Mouse (Mus musculus): ENCODE data around the gene Pagr1a. TPM values are rescaled to one million over a fixed set of nuclear protein-coding genes. Genes with fewer than 3 reads are reported as not detected.

Gene Pagr1a
- total RNA-seq, 2 experiments from 2014 or later = 39.8 to 55.4 TPM

DNA sequence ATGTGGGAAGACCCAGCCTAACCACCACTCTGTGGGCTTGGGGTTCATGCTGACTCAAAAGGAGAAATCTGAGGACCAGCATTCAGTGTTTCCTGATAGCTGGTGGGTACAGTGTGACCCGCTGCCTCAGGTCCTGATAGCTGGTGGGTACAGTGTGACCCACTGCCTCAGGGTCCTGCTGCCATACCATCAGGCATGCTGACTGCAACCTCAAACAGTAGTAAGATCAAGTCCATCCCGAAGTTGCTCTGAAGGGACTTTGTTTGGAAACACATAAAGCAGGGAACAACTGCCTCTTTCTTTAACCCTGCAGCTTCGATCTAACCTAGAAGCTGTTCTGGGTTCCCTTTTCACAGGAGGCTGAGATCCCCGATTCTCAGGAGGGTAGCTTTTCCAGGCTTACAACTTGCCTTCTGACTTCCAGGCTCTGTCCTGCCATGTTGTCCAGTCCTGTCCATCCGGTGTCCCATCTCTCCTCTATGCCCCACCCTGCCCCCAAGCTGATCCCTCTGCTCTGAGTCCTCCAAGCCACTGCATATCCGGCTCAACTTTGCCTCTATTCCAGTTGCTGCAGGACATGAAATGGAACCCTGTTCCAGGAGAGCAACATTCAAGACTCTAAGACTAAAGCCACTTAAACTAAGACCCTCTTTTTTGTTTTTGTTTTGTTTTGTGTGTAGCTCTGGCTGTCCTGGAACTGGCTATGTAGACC, 9.7 kb downstream of the Pagr1a start:
- ATAC-seq (replicated peaks; ENCODE audit: poor library complexity) = no peak

DNA sequence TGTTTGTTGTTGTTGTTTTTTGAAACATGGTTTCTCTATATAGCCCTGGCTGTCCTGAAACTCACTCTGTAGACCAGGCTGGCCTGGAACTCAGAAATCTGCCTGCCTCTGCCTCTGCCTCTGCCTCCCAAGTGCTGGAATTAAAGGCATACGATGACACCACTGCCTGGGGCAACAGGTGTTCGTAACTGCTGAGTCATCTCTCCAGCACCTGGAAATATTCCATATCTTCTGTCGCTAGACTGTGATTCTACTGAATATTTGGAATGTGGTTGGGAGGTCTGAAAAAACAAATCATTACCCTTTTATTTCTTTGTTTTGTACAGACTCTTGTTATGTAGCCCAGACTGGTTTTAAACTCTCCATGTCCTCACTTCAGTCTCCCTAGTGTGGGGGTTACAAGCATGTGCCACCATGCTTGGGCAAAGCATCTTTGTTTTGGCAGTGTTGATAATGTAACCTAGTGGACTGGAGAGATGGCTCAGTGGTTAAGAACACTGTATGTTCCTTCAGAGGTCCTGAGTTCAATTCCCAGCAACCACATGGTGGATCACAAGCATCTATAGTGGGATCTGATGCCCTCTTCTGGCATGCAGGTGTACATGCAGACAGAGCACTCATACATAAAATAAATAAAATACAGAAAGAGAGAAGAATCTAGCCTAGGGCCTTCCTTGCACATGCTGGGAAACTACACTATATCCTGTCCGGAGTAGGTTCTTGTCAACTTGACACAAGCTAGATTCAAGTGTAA, 12.9 kb downstream of the Pagr1a start:
- ATAC-seq (replicated peaks; ENCODE audit: poor library complexity) = no peak

DNA sequence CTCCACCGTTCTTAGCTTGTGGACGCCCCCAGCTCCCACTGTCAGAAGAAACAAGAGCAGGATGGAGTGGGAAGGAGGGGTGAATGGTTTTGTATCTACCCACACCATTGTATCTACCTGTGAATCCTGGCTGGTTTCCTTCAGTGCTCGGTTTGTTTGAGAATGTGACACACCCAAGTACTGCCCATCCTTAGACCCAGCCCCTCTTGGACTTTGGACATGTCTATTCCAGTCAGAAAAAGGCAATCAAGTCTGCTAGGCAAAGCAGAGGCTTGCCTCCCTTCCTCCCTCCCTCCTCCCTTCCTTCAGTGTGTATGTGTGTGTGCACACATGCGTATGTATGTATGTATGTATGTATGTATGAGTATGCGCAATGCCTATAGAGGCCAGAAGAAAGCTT, 13.5 kb downstream of the Pagr1a start:
- no peak for ATAC-seq (replicated peaks; ENCODE audit: poor library complexity)

DNA sequence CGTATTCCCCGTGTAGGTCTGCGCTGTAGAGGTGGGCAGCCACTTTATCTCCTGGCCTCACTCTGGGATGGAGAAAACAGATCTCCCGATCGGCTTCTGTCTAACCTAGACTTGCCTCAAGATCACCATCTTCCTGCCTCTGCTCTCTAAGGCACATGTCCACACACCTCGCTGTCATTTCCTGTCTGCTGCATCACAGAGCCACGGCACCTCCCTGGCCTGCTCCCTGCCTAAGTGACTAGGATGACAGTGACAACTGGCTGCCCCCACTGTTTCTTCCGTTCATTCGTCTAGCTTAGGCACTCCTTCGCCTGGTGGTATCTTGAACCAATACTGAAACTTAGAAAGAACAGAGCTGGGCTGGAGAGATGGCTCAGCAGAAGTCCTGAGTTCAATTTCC, 17.6 kb downstream of the Pagr1a start:
- ATAC-seq (replicated peaks; ENCODE audit: poor library complexity) = no peak

DNA sequence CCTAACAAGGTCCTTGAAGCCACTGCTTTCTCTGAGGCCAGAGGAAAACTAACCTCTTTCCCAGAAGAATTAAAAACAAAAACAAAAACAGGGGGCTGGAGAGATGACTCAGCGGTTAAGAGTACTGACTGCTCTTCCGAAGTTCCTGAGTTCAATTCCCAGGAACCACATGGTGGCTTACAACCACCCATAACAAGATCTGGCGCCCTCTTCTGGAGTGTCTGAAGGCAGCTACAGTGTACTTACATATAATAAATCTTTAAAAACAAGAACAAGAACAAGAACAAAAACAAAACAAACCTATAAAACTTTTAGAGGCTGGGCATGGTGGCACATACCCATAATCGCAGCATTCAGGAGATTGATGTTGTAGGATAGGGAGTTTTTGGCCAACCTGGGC, 20.7 kb downstream of the Pagr1a start:
- ATAC-seq (replicated peaks; ENCODE audit: poor library complexity) = no peak

DNA sequence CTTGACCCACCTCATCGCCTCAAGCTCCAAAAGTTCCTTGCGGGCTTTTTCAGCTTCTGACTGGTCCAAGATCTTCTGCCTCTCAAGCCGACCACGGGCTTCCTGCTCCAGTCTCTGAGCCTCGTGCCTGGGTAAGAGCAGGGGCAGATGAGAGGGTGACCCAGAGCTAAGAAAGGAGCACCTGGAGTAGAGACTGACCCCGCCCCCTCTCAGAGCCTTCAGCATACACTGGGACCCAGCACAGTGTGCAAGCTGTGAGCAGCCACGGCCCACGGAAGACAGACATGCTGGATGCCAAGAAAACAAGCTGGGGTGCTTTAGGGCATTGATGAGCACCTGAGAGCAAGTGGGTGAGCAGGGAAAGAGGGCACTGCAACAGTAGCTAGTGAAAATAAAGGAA, 28.3 kb downstream of the Pagr1a start:
- no peak for ATAC-seq (replicated peaks; ENCODE audit: poor library complexity)

DNA sequence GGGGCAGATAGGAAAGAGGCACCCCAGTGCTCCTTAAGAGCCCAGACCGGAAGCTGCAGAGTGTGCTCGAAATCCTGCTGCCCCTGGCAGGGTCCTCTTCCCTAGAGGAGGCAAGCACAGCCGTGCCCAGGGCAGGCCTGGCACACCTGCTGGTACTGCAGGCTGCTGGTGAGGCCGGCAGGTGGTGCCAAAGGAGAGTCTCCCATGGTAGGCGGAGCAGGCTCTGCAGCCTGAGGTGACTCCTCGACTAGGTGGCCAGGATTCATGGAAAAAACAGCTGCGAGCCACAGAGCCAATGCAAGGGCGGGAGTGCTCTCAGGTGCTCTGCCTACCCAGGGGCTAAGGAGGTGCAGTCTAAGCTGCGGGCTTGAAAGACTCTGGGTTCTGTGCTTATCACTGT, 30.8 kb downstream of the Pagr1a start:
- peak; percentile 74 for ATAC-seq (replicated peaks; ENCODE audit: poor library complexity)

DNA sequence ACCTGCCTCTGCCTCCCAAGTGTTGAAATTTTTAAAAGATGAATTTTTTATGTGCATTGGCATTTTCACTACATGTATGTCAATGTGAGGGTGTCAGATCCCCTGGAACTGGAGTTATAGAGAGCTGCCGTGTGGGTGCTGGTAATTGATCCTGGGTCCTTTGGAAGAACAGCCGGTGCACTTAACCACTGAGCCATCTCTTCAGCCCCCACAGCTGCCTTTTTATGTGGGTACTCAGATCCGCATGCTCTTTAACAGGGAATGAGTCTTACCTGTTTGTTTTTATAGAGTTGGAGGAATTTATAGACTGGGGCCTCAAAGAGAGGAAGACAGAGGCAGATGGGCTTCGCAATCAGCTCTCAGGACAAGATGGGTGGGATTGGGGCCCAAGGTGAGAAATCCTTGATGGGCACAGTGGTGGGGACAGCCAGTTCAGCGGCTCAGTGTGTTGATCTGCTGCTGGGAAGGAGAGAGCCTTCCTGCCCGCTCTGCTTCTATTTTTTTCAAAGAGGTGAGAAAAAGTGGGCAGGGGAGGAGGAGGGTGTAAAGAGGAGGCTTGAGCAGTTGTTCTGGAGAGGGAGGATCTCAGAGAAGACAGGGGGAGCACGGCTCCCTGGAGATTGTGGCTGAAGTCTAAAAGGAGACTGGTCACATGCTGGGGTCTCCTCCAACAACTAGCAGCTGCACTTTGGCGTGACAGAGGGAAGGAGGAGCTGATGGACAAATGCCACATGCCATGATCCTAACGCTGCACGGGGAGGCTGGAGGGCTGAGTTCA, 32.3 kb downstream of the Pagr1a start:
- ATAC-seq (replicated peaks; ENCODE audit: poor library complexity) = no peak

DNA sequence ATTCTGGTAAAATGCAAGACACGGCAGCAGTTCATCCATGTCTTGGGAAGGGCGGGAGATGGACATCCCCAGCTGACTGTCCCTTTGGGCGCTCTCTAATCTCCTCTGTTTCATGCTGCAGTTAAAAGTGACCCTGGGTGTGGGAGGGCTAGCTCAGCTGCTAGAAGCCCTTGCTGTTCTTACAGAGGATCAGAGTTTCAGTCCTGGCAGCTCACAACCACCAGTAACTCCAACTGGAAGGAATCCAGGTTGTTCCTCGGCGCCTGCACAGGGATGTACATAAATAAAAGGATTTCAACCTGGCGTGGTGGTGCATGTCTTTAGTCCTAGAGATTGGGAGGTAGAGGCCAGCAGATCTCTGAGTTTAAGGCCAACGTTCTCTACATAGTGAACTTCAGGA, 34.0 kb downstream of the Pagr1a start:
- ATAC-seq (replicated peaks; ENCODE audit: poor library complexity) = no peak

DNA sequence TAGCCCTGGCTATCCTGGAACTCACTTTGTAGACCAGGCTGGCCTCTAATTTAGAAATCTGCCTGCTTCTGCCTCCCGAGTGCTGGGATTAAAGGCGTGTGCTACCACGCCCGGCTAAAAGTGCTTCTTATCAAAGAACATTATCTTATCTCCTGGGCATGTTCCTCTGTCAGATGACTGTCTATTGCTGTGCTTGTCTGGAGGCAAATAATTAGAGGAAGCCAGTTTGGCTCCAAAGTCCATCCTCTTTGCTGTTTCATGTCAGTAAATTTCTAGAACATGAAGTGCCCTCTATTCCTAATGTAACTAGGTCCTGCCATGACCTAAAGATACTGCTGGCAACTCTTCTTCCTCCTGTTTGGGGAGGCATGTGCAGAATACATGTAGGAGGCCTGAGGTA, 35.1 kb downstream of the Pagr1a start:
- ATAC-seq (replicated peaks; ENCODE audit: poor library complexity) = no peak

DNA sequence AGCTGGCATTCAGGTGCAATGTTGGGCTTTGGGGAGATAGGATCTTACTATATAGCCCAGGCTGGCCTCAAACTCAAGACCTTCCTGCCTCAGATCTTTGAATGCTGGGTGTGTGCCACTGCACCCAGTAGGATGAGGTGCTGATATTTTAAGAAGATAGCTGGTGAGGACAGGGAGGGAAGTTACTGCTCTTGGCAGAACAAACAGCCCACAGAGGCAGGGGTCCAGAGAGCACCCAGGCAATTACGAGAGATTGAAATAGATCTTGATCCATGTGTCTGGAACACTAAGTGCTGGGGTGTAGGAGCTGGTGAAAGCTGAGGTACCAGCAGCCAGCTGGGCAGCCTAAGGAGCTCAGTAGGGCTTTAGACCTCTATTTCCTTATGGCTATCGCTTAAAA, 35.6 kb downstream of the Pagr1a start:
- no peak for ATAC-seq (replicated peaks; ENCODE audit: poor library complexity)

DNA sequence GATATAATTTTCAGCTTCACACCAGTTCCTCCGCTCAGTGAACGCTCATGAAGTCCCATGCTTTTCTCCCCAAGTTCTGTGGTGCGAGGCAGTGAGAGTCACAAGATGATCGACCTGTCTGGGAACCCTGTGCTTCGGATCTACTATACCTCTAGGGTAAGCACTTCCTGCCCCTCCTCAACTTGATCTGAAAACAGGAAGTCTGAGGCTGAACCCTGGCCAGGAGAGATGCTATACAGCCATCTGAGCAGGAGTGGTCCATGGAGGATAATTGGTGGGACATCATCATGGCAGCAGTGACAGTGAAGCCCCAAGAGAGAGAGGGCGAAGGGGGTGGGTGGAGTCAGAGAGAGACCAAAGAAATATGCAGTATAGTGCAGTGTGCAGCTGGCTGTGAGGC, 38.3 kb downstream of the Pagr1a start:
- ATAC-seq (replicated peaks; ENCODE audit: poor library complexity) = no peak

DNA sequence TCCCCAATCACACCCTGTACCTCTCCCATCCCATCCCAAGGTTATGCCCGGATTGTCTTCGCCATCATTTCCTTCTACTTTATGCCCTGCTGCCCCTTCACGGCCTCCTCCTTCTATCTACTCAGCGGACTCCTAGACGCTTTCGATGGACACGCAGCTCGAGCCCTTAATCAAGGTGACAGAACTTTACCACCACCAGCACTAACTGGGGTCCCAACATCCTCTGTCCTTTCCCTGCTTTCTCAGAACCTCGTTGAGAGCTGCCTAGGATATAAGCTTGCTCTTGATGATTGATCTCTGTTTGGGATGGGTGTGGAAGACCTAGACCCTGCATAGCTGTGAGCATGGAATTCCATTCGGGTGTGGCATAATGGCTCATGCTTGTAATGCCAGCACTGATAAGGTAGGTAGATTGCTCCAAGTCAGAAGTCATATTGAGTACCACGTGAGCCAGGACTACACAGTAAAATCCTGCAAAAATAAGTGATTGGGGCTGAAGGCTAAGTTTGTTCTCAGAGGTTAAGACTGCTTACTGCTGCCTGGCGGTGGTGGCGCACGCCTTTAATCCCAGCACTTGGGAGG, 40.2 kb downstream of the Pagr1a start:
- no peak for ATAC-seq (replicated peaks; ENCODE audit: poor library complexity)

DNA sequence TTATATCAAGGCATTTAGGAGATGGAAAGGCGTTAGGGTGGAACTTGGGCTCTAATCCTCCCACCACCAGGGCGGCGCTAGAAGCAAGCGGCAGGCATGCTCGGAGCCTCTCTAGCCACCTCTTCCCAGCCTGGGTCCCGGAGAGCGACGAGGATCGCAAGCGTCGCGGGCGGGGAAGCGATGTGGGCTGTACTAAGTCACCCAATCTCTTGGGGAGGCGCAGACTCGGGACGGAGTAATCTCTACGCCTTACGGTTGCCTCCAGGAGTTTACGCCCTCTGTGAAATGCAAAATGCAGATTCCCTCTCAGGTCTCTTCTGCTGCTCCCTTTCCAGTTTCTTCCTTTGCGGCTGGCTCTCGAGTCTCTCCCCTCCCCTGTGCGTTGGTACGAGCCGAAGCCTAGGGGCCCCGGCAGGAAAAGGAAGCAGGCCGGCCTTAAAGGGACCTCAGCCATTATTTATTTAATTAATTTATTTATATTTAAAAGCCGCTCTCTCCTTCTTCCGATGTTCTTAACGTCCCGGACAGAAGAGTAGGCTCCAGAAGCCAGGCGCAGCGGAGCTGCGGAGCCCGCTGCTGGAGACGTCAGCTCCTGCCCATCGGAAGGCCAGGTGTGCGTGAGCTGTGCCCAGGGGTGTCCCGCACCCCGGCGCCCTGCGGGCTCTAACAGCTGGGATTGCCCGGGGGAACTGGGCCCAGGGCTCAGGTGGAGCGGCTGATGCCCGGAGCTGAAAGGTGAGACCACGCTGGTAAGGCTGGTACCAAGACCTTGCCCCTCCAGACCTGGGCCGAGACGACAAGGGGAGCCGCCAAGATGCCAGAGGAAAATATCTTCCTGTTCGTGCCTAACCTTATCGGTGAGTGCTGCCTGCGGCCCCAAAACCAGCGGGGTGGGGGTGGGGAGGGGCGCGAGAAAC, 40.9 kb downstream of the Pagr1a start, which contains the start of gene Cdiptos:
Gene Cdiptos (minus strand): TSS at position 149 of the 917 bp plus-strand sequence.
- peak; percentile 97 for ATAC-seq (replicated peaks; ENCODE audit: poor library complexity)

DNA sequence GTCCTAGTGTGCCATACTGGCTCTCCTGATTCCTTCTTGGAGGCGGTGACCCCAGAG, 41.4 kb downstream of the Pagr1a start, which contains the start of gene Cdipt:
Gene Cdipt (plus strand): TSS at position 22 of the 57 bp plus-strand sequence.
- no peak for ATAC-seq (replicated peaks; ENCODE audit: poor library complexity)

DNA sequence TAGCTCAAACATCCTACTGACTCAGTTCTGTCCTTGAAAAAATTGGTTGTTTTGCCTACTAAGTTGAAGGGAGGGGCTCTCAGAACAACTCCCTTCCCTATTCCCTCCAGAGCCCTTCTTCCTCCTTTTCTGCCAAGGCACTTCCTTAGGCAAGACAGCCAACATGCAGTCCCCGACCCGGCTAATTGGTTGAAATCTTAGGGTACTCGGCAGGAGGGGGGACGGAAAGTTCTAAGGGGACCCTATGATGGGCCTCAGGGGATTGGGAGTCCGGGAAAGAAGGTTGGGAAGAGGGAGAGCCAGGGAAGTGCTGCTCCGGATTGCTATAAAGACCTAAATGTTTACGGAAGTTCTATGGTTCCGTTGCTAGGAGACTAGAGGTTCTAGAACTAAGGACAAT, 41.7 kb downstream of the Pagr1a start:
- 0 out of 2 replicates have a peak, but pooled peaks have one; percentile 13 for ATAC-seq (replicated peaks; ENCODE audit: poor library complexity)

DNA sequence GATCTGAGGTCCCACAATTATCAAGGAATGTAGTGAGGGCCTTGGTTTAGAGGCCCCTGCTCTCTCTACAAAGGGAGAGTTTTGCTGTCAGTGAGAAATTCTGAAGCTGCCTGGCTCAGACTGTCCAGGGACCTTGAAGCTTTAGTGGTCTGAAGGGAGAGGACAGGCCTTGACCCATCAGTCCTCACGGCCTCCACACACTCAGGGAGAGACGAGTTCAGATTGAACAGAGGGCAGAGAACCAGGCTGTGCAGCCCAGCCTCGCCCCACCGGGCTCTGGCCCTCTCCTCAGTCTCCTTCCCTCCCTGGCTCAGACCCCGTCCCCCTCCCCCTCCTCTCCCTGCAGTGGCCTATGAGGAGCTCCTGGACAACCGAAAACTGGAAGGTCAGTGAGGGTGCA, 49.8 kb downstream of the Pagr1a start:
- no peak for ATAC-seq (replicated peaks; ENCODE audit: poor library complexity)

DNA sequence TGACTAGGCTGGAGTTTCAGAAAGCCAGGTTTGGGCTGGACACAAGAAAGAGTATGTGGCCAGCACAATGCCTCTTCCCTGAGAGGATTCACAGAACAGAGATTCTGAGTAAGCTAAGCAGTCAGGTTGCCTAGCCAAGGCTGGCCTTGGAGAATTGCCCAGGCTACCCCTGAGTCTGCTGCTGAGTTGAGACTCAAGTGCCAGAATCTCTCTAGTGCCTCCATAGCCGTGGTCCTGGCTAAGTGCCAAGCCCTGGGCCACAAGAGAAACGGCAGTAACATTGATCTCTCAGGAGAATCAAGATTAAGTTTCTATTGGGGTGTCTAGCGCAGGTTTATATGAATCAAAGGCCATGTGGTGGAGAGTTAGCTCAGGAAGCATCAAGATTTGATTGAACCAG, 51.6 kb downstream of the Pagr1a start:
- no peak for ATAC-seq (replicated peaks; ENCODE audit: poor library complexity)
